Mouse (Mus musculus) embryonic facial prominence, embryonic 11.5 days (tissue): ENCODE results near the gene Acot3. TPM values are rescaled to one million over a fixed set of nuclear protein-coding genes. Genes with fewer than 3 reads are reported as not detected.

Experiments used
- ATAC-seq: fragments of 200-750 bp; cut with Nextera tagmentation; replicated peaks from 2 replicates; pipeline ENCODE4 v1.8.0; 2017; ENCODE audit warnings: low read depth; ENCODE audit not compliant: insufficient number of reproducible peaks, low FRiP score, low TSS enrichment
- DNase-seq: peaks from one replicate; pipeline ENCODE4 v3.0.0-alpha.2; 2015; ENCODE audit warnings: low spot score
- H3K27ac ChIP-seq: fragments of 300-500 bp; sonication (generic); replicated peaks from 2 replicates; pipeline ENCODE4 v1.5.1; 2014; ENCODE audit warnings: mild to moderate bottlenecking, low read depth, low read length, control low read depth
- H3K27me3 ChIP-seq: fragments of 300-500 bp; sonication (generic); 2 replicates; pipeline ENCODE4 v1.6.1; 2014; ENCODE audit warnings: mild to moderate bottlenecking, low read length, moderate library complexity, mixed read lengths; ENCODE audit not compliant: control insufficient read depth, insufficient read depth
- H3K36me3 ChIP-seq: fragments of 300-500 bp; sonication (generic); replicated peaks from 2 replicates; pipeline ENCODE4 v1.6.1; 2014; ENCODE audit warnings: low read depth, mild to moderate bottlenecking, low read length, moderate library complexity, mixed read lengths; ENCODE audit not compliant: control insufficient read depth, insufficient read depth
- H3K4me1 ChIP-seq: fragments of 300-500 bp; sonication (generic); 2 replicates; pipeline ENCODE4 v1.6.1; 2014; ENCODE audit warnings: low read length, mixed read lengths; ENCODE audit not compliant: control insufficient read depth, insufficient read depth
- H3K4me2 ChIP-seq: fragments of 300-500 bp; sonication (generic); 2 replicates; pipeline ENCODE4 v1.6.1; 2014; ENCODE audit warnings: low read depth, mild to moderate bottlenecking, control low read depth, low read length, moderate library complexity
- H3K4me3 ChIP-seq: fragments of 300-500 bp; sonication (generic); 2 replicates; pipeline ENCODE4 v1.5.1; 2014; ENCODE audit warnings: low read depth, low read length, control low read depth
- H3K9ac ChIP-seq: fragments of 300-500 bp; sonication (generic); replicated peaks from 2 replicates; pipeline ENCODE4 v1.6.1; 2014; ENCODE audit warnings: mild to moderate bottlenecking, control low read depth, low read length
- H3K9me3 ChIP-seq: fragments of 300-500 bp; sonication (generic); replicated peaks from 2 replicates; pipeline ENCODE4 v1.6.1; 2016; ENCODE audit warnings: mild to moderate bottlenecking, low read length, inconsistent platforms, mixed read lengths; ENCODE audit not compliant: control insufficient read depth
- WGBS: fragments of 180-500 bp; shearing (Covaris S2); extraction: QIAGEN DNeasy Blood & Tissue Kit; methylation state at CpG from one replicate; pipeline ENCODE4 v1.1.7; 2014; 5-methylcytosine and 5-hydroxymethylcytosine counted together
- polyA plus RNA-seq: library from polyadenylated mRNA; unstranded; fragments of >200 nt; fragmentation: Nextera tagmentation; extraction: Ambion mirVana; gene quantifications from 2 replicates; pipeline ENCODE4 v1.2.1, GENCODE M21; 2014

Acot3 gene
- polyA plus RNA-seq, 1 experiment from 2014 or later, result 0.24 TPM

DNA sequence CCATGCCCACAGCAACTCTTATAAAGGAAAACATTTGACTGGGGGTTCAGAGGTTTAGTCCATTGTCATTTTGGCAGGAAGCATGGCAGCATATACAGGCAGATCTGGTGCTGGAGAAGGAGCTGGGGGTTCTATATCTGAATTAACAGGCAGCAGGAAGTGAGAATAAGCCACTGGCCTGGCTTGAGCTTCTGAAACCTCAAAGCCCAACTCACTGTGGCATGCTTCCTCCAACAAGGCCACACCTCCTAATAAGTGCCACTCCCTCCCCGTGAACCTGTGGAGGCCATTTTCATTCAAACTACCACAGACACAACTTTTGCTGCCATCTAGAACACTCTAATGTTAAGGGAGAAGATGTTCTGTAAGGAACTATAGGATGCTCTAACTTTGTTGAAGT, 55.7 kb downstream of the Acot3 start:
- Histone ChIP-seq H3K9me3 (no peaks in the 10 kb centered on the region), H3K27me3 (no peaks in the 10 kb centered on the region), H3K4me1 (no peaks in the 10 kb centered on the region), H3K4me2 (no peak overlapping the region), H3K27ac (no peak overlapping the region), H3K9ac (no peak overlapping the region), H3K36me3 (no peaks in the 10 kb centered on the region), H3K4me3 (no peak overlapping the region)
- 79% methylated on average over 1 of the region's 1 CpGs for WGBS
- DNase-seq, result no peak
- no peak for ATAC-seq

DNA sequence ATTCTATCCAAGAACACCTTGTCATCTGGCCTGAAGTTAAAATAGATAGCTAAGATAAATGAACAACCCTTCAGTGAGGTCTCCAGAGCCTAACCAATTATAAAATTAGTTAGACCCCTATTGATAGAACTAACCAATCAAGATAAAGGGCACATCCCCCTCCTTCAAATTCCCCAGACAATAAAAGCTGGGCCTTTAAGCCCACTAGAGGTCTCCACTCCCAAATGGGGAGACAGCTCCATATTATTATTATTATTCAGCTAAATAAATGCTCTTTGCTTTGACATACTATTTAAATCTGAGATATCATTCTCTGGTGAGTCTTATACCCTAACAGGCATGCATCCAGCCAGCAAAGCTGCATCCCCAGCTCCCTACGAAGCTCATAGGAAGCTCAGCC, 58.0 kb downstream of the Acot3 start:
- ATAC-seq (no peak), DNase-seq (no peak)
- Histone ChIP-seq H3K36me3 (no peaks in the 10 kb centered on the region), H3K9me3 (no peaks in the 10 kb centered on the region), H3K9ac (no peak overlapping the region), H3K27ac (no peak overlapping the region), H3K4me2 (no peak overlapping the region), H3K4me3 (no peak overlapping the region), H3K27me3 (no peaks in the 10 kb centered on the region), H3K4me1 (no peaks in the 10 kb centered on the region)
- 67% methylated on average over 1 of the region's 1 CpGs for WGBS

Other genes starting within 250 kb of the Acot3 start
- gene Numb, start 130.2 kb upstream of the Acot3 start, polyA plus RNA-seq, result 30.7 and 36.0 TPM in 2 replicates
- gene Riox1, start 101.5 kb upstream of the Acot3 start, polyA plus RNA-seq, result 15.0 and 17.4 TPM in 2 replicates
- not detected in 2 replicates for gene Heatr4, start 67.3 kb upstream of the Acot3 start, polyA plus RNA-seq
- gene Acot2, start 64.3 kb upstream of the Acot3 start, polyA plus RNA-seq, result 10.8 and 12.9 TPM in 2 replicates
- 36.0 and 41.3 TPM in 2 replicates for gene Acot1, start 42.7 kb upstream of the Acot3 start, polyA plus RNA-seq
- gene Acot4, start 13.8 kb upstream of the Acot3 start, polyA plus RNA-seq, result 0.46 and 0.56 TPM in 2 replicates
- gene Gm49366, start 13.2 kb upstream of the Acot3 start, polyA plus RNA-seq, result not detected in 2 replicates
- not detected in 2 replicates for gene Acot5, start 17.2 kb downstream of the Acot3 start, polyA plus RNA-seq
- 1.0 and 1.7 TPM in 2 replicates for gene Acot6, start 48.5 kb downstream of the Acot3 start, polyA plus RNA-seq
- 3.9 and 6.8 TPM in 2 replicates for gene Dnal1, start 62.2 kb downstream of the Acot3 start, polyA plus RNA-seq
- 0.88 and 1.0 TPM in 2 replicates for gene Pnma1, start 96.3 kb downstream of the Acot3 start, polyA plus RNA-seq
- 3.6 and 4.1 TPM in 2 replicates for gene Elmsan1, start 166.7 kb downstream of the Acot3 start, polyA plus RNA-seq
- gene Ptgr2, start 233.1 kb downstream of the Acot3 start, polyA plus RNA-seq, result 12.9 and 14.7 TPM in 2 replicates